Mouse (Mus musculus): Measurements from ENCODE around the gene 3830417A13Rik. TPM values are rescaled to one million over a fixed set of nuclear protein-coding genes. Genes with fewer than 3 reads are reported as not detected.

3830417A13Rik gene
- total RNA-seq (2023) = not detected in 4 replicates

DNA sequence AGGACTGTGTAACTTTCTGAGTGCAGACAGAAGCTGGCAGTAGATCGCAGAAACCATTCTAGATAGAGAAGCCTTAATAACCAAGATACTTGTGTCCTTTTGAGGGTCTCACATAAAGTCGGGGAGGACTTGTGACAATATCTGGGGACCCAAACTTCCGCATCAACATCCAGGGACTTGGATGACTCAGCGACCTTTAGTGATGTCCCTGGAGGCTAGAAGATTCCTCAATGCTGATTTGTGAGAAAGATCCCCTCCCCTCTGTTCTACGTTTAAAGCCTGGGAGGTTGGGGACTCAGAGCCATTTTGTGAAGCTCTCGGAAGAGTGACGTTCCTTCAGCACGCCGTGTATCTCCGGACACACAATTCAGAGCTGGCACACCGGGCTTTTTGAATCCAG is at the start of gene 3830417A13Rik:
TSS of gene 3830417A13Rik (plus strand) at position 301 of the 400 bp plus-strand sequence.

DNA sequence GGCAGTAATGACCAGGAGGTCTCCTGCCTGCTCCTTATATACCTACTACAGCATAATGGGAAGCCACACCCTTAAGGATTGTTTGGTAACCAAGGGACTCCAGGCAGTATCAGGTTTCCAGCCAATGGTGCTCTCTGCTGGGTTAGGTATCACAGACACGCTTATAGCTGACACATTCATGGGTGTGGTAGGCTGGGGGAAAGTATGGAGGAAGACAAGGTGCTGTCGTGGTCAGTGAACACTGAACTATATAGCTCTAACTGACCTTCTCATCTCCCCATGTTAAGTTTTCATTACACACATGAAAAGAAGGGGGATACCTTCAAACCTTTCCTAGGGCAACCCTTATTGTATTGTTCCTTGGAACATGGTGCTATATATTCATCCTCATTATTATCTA is 21.2 kb upstream of the 3830417A13Rik start, which contains the start of gene Gm6760:
TSS of gene Gm6760 (minus strand) at position 101 of the 400 bp plus-strand sequence.

Other genes with a start within 250 kb of the 3830417A13Rik start
- not detected in 4 replicates for gene Gm6760, start 21.4 kb upstream of the 3830417A13Rik start, total RNA-seq (2023)
- gene Slitrk4, start 103.4 kb downstream of the 3830417A13Rik start, total RNA-seq (2023) = not detected in 4 replicates

Data from B cell, adult 62 days (primary cell).